Mouse (Mus musculus): ENCODE measurements at regions not wholly inside any gene's neighbourhood (a gene's known extent, or its start where the extent isn't known, plus 50 kb on each side); places are given as distances from the start of the nearest gene placed in this dataset.

DNA sequence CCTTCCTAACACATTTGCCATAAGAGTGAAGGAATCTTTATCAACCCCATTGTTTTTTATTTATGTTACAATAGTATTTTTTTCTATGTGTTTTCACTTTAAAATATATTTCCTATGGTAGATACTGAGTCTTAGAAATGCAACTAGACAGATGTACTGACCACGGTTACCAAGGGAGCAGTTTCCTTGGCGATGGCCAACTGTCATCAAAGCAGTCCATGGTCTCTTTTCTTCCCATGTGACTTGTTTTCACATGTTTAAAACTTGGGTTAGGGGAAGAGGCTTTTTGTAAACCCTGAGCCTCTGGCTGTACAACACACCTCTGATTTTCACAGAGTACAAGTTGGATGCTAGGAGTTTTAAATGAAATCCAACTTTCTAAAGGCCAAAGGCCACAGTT is 411.9 kb upstream of the Gm765 start:
- DNase-seq (ENCODE audit: low spot score) = no peak

DNA sequence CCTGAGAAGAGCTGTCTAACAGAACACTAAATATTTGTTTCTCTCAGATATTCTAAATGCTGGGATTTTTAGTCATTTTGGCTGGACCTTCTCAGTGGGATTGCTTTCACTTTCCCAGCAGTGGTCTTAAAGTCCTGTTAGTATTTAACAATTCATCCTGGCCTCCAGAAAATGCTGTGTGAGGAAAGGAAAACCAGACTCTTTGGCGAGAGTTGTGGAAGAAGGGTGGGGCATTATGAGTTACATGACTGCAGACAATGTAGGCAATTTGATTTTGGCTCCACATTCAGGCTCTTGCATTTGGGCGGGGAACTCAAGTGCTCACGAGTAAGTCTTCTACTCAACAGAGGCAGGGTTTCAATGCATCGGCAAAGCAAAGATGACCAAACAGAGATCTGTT is 406.1 kb upstream of the Gm765 start:
- DNase-seq (ENCODE audit: low spot score) = no peak

DNA sequence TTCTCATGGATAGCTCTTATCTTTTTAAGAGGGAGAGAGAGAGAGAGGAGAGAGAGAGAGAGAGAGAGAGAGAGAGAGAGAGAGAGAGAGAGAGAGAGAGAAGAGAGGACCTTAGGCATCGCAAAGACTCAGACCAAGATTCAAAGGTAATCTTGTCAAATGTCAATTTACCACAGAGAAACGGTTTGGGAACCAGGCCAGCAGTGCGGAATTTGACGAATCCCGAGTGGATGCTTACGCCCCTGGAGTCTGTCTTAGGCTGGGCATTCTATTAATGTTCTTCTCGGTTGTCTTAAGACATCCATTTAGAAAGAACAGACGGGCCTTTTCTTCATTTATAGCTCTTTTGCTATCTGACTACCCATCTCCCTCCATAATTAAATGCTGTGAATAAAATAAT is 404.4 kb upstream of the Gm765 start:
- no peak for DNase-seq (ENCODE audit: low spot score)

- no peak for DNase-seq (ENCODE audit: low spot score)
Measured at GRCm38 (mm10) chr6:98740447-98740846, 397.9 kb upstream of the Gm765 start.

GRCm38 (mm10) chr6:98731010-98731530 is 388.5 kb upstream of the Gm765 start:
- DNase-seq (ENCODE audit: low spot score) = no peak

- DNase-seq (ENCODE audit: low spot score) = no peak
Measured at GRCm38 (mm10) chr6:98726605-98727144, 384.1 kb upstream of the Gm765 start.

- no peak for DNase-seq (ENCODE audit: low spot score)
Measured at GRCm38 (mm10) chr6:98704887-98705622, 362.5 kb upstream of the Gm765 start.

DNA sequence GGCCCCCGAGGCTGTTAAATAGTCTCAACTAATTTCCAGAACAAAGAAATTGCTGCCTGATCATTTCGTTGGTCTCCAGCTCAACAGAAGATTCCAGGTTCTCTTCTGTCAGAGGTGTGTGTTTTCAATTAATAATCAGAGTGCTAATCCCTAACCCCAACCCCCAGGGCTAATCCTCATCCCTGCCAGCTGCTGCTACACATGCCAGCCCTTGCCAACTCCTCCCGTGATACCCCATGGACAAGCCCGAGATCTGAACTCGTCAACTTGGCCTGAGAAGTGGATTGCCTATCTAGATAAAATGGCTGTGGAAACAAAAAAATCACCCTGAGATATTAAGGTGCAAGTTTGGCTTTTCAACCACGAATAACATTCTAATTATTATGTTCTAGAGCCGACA is 355.0 kb upstream of the Gm765 start:
- DNase-seq (ENCODE audit: low spot score) = no peak

DNA sequence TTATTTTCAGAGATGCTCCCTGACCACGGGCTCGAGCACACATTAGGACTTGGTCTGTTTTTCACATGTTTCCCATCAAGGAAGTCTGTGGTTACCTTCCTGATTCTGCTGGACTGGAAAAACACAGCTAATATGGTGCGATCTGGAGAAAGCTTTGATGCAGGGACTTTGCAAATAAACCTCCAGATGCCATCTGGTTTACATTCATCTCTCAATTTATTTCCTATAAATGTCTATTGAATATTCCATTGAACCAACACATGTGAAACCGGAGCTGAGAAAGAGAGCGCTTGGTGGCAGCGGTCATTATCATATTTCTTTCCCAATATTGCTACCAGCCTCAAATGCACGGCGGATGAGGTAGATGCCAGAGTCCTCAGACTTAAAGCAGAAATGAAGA is 350.9 kb upstream of the Gm765 start:
- DNase-seq (ENCODE audit: low spot score) = no peak

- no peak for DNase-seq (ENCODE audit: low spot score)
Measured at GRCm38 (mm10) chr6:98690133-98690532, 347.6 kb upstream of the Gm765 start.

GRCm38 (mm10) chr6:98689395-98689794 is 346.8 kb upstream of the Gm765 start:
- no peak for DNase-seq (ENCODE audit: low spot score)

- DNase-seq (ENCODE audit: low spot score) = no peak
Measured at GRCm38 (mm10) chr6:98688624-98689023, 346.1 kb upstream of the Gm765 start.

DNA sequence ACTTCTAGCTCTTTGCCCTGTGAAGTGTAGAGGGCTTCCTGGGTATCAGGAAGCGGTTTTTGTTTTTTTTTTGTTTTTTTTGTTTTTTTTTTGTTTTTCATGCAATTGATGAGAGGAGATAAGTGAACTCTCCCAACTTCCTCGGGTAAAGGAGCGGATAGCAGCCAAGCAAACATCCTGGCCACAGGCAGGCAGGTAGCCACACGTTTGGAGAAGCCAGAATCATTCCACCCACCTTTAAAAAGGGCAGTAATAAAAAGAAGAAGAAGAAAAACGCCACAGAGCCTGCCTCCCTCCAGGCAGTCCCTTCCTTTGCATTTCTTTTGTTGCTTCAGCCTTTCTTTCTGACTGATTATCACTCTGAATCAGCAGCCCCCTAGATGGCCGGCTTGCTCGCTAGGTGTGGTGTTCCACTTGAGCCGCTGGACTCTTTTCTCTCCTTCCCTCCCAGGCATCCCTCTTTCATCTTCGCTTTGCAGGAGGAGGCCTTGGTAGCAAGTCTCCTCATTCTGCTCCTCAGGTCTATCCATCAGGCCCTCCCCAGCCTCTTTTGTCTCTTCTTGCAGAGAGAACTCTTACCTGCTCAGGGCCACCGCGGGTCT is 323.9 kb upstream of the Gm765 start:
- DNase-seq (ENCODE audit: low spot score) = no peak

GRCm38 (mm10) chr6:98651827-98652226 is 309.3 kb upstream of the Gm765 start:
- no peak for DNase-seq (ENCODE audit: low spot score)

DNA sequence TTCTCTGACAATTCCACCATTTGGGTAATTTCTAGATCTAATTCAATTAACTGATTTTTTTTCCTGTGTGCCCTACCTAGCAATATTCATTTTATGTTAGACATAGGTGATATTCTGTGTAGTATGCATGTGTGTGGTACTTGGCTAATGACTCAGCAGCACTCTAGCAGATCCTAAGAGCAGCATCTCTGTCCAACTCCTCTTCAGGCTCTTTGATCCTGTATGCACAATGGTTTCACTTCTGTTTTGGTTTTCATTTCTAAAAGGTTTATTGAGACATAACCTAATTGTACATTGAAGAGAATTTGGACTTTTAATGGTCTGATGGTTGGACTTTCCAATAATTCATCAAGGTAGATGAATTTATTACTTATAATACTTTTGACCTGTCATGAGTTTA is 308.8 kb upstream of the Gm765 start:
- no peak for DNase-seq (ENCODE audit: low spot score)

DNA sequence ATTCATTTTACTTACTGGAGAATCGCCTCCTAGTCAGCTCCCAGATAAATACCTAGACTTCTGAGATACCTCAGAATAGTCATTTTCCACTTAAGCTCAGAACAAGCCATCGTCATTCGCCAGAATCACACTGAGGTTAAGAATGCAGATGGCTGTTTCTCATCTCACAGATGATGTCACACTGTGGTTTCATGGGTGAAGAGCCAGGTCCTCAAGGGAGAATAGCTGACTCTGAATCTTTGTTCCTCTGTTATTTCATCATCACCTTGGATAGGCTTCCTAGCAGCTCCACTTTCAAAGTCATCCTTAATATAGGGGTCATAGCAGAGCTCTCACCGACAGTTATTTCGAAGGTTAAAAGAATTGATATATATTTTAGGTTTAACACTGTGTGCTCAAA is 297.8 kb upstream of the Gm765 start:
- no peak for DNase-seq (ENCODE audit: low spot score)

DNA sequence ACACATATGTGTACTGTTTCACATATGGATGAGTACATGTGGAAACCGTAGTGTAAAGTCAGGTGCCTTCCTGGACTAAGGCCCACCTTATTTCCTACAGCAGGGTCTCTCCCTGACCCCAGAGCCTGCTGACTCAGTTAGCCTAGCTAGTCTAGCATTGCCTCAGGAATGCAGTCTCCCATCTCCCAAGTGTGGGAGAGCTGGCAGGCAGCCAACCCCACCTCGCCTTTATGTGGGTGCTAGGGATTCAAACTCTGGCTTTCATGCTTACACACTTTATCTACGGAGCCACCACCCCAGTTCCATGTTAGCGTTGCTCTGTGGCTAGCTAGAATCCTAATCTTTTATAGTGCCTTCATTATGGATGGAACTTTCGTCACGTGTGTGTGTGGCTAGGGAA is 293.3 kb upstream of the Gm765 start:
- no peak for DNase-seq (ENCODE audit: low spot score)

GRCm38 (mm10) chr6:98632278-98633063 is 289.9 kb upstream of the Gm765 start:
- peak; percentile 44 for DNase-seq (ENCODE audit: low spot score)

DNA sequence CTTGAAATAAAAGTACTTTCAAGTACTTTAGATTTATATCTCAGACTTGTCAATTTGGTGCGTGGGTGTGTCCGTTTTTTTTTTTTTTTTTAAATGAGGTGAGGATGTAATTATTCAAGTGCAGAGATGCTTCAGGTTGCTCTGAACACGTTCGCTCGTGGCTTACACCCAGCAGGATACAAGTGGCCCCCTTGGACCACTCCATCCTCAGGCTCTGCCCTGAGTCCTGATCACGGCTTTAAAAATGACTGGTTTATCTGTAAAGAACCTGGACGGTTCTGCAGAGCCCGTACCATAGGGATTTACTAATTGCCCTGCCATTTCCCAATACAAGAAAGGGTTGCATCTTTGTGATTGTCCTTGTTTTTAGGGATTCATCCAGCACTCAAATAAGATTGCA is 288.7 kb upstream of the Gm765 start:
- no peak for DNase-seq (ENCODE audit: low spot score)

- DNase-seq (ENCODE audit: low spot score) = peak; percentile 30
Measured at GRCm38 (mm10) chr6:98629646-98630045, 287.1 kb upstream of the Gm765 start.

GRCm38 (mm10) chr6:98626435-98626834 is 283.9 kb upstream of the Gm765 start:
- DNase-seq (ENCODE audit: low spot score) = no peak

GRCm38 (mm10) chr6:98620886-98621285 is 278.3 kb upstream of the Gm765 start:
- no peak for DNase-seq (ENCODE audit: low spot score)

DNA sequence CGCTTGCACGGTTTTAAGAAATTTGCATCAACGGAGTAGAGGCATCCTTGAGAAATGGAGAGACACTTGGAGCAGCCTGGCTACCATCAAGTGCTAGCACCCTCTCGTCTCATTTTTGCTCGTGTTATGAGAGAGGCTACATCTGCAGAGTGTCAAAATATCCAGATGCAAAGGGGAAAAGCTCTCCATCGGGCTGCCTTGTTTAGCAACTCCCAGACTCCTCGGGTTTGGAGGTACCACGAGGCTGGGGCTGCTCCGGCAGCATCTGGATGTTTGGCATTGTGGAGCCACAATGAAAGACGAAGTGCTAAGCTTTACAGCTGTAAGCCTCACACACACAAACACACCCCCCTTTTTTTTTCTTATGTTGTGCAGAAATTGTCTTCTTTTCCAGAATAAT is 270.5 kb upstream of the Gm765 start:
- no peak for DNase-seq (ENCODE audit: low spot score)

Measured in T-cell, adult 2 months (primary cell).